Mouse (Mus musculus): ENCODE data around the gene Ms4a2.

Ms4a2 gene

DNA sequence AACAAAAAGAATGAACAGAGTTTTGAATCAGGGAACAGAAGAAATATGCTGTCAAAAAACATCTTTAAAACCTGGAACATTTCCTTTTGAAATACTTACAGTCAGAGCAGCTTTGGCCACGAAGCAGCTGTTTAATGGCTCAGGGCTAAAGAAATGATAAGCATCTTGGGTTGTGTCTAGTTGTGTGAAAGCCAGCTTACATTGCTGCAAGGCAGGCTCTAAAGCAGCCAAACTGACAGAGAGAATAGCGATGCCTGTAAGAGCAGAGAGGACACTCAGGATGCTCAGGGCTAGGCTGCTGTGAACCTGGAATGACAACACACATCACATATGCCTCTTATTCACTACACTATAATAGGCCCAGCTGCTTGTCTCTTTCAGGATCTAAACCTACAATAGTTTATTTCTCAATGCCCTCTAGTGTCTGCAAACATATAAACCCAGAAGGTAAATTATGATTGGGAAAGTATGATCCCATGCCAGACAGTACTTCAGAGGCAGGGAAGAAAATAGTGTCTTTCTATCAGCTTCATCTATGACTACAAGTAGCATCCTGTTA lies 33.5 kb downstream of the Ms4a2 start:
- no peak for DNase-seq (ENCODE audit: low read depth, low spot score)

GRCm38 (mm10) chr19:11589205-11589604 lies 34.3 kb downstream of the Ms4a2 start:
- DNase-seq (ENCODE audit: low read depth, low spot score), result no peak

DNA sequence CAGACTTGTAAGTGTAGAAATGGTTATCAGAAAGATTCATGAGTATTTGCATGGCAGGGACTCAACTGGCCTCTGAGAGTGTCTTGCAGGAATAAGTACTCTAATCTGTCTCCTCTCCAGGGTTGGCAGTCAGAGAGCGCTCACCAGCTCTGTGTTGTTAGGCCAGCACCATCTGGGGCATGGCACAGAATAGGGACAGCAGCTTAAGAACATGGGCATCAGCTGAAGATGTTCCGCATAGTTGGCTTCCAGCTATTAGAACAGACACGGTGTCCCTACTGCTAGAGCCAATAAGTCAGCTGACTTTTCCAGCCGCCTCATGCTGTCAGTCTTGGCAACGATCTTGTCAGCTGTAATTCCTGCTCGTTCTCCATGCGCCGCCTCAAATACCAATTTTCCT lies 48.6 kb downstream of the Ms4a2 start:
- no peak for DNase-seq (ENCODE audit: low read depth, low spot score)
